Mouse (Mus musculus): ENCODE measurements around the gene Vmn1r28.
"Not testable (repeated sequence)": the region's sequence is repeated elsewhere in the genome, so short reads cannot be mapped to it uniquely, and the experiment has no call there.

The Vmn1r28 gene

GRCm38 (mm10) chr6:58261737-58262136 is at the start of gene Vmn1r28:
Gene Vmn1r28 (plus strand): TSS chr6:58262037.
- no peak for DNase-seq (ENCODE audit: low spot score in 2 of 2)

- no peak for DNase-seq (ENCODE audit: low spot score in 2 of 2)
Measured at GRCm38 (mm10) chr6:58216119-58216518, 45.7 kb upstream of the Vmn1r28 start.

- no peak for DNase-seq (ENCODE audit: low spot score in 2 of 2)
Measured at GRCm38 (mm10) chr6:58218721-58219120, 43.1 kb upstream of the Vmn1r28 start, which contains the start of gene Vmn1r27. Gene Vmn1r27 (minus strand): TSS chr6:58218821.

GRCm38 (mm10) chr6:58279661-58280060 is 17.8 kb downstream of the Vmn1r28 start:
- not testable (repeated sequence) for DNase-seq (ENCODE audit: low spot score in 2 of 2)

GRCm38 (mm10) chr6:58292201-58292600 is 30.4 kb downstream of the Vmn1r28 start:
- DNase-seq (ENCODE audit: low spot score in 2 of 2), result no peak

GRCm38 (mm10) chr6:58298511-58298910 is 36.7 kb downstream of the Vmn1r28 start:
- not testable (repeated sequence) for DNase-seq (ENCODE audit: low spot score in 2 of 2)

- DNase-seq (ENCODE audit: low spot score in 2 of 2), result no peak
Measured at GRCm38 (mm10) chr6:58301249-58301648, 39.4 kb downstream of the Vmn1r28 start, which contains the start of gene Vmn1r29. Gene Vmn1r29 (plus strand): TSS chr6:58301549.

Data from right cerebral cortex, postnatal 36 days (tissue).